Mouse (Mus musculus) cerebellum, adult 2 months (tissue): ENCODE measurements around the gene Nfatc2.

Experiments
- CTCF ChIP-seq: fragments of 200-500 bp; IDR thresholded peaks from 2 replicates; pipeline ENCODE4 v1.5.1; 2011; ENCODE audit warnings: low read depth, mild to moderate bottlenecking, control low read depth, low read length, moderate library complexity, borderline replicate concordance; ENCODE audit not compliant: insufficient read depth
- POLR2A ChIP-seq: fragments of 200-500 bp; IDR thresholded peaks from 2 replicates; pipeline ENCODE4 v1.6.1; 2011; ENCODE audit warnings: low read length, control low read depth, borderline replicate concordance; ENCODE audit not compliant: insufficient read depth

DNA sequence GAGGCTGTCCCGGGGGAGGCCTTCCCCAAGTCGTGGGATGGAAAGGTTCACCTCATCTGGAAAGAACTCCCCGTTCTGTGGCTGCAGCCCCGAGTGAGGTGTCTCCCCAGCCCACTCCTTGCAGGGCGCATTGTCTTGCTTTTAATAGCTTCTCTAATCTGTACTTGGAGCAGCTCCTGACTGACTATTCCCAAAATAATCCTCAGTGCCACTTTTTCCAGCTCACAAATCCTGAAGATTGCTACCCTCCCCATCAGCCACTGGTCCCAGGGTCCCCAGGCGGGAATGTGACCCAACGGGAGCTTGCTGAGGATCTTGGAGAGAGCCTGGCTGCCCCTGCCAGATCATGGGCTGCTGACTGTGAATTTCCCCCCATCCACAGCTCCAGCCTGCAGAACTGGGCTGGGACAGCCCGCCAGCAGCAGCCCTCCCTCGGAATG, 6.7 kb upstream of the Nfatc2 start:
- TF ChIP-seq CTCF (no peak), POLR2A (no peak)
